Mouse (Mus musculus): ENCODE results near the gene Mogat2.

DNA sequence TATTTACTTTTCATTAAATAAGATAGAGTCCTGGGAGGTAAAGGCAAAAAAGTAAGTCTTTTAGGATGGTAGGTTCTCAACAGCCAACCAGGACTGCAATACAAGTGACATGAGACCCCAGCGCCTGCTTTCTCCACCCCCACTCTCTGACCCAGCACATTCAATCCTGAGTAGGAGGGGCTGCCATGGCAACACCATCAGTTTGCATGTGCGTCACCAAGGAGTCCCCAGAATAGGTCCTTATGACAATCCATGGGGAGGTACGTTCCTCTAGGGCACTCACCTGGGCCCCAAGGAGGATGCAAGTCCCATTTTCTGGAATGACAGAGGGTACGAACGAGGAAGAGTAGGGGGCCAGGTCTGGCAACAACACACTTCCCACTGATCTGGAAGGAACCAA lies 61.0 kb downstream of the Mogat2 start:
- no peak for TF ChIP-seq CTCF (IDR thresholded peaks at IDR 0.05; ENCODE audit: borderline replicate concordance, extremely low read depth, insufficient read depth, insufficient read length)
- TF ChIP-seq POLR2A (IDR thresholded peaks at IDR 0.05; ENCODE audit: borderline replicate concordance, extremely low read depth, insufficient read depth, insufficient read length, poor library complexity, severe bottlenecking) = no peak

Data from brain, embryonic 14.5 days (tissue).